Mouse (Mus musculus): ENCODE data around the gene Fam98c. TPM values are rescaled to one million over a fixed set of nuclear protein-coding genes. Genes with fewer than 3 reads are reported as not detected.
A peak's percentile ranks its signal among the peaks of the same experiment; 100 is the strongest.

Fam98c gene
- polyA plus RNA-seq, 1 experiment from 2014 or later: 17.3 TPM

DNA sequence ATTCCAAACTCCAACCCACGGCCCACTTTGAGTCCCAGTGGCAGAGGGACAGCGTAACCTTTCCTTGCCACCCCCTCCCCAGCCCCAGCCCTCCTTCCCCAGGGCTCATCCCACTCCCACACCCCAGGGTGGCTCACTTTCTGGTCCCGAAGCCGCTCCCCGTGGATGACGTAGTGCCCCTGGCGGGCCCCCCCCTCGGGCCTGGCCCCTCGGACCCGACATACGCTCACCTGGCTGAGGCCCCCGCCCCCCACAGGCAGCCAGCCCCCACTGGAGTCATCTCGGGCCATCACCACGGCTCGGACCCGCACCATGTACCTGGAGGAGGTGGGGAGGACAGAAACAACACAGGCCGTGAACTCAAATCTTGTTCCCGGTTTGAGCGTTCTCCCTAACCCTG is 11.6 kb upstream of the Fam98c start:
- peaks cover 12% of the 10 kb centered on the region; the same call in 1 of the 2 replicates for H3K36me3 ChIP-seq (ENCODE audit: control insufficient read depth, insufficient read depth, low read length)
- ATAC-seq (no peak), DNase-seq (ENCODE audit: low spot score) (no peak)
- 14% methylated on average over 19 of the region's 19 CpGs for WGBS
- H3K4me3 ChIP-seq (ENCODE audit: low read depth, low read length): peak overlapping the region; percentile 66
- H3K4me2 ChIP-seq (ENCODE audit: low read length): peak overlapping the region; percentile 75
- H3K4me1 ChIP-seq (ENCODE audit: control insufficient read depth, insufficient read depth, low read length): peaks cover 7% of the 10 kb centered on the region; the same call in 1 of the 2 replicates
- H3K9ac ChIP-seq (ENCODE audit: low read length): peak overlapping the region; percentile 37; the same call in 1 of the 2 replicates
- no peaks in the 10 kb centered on the region for H3K9me3 ChIP-seq (replicated peaks; ENCODE audit: control insufficient read depth, low read length)
- H3K27ac ChIP-seq (ENCODE audit: low read depth, low read length): no peak overlapping the region
- peaks cover 16% of the 10 kb centered on the region for H3K27me3 ChIP-seq (replicated peaks; ENCODE audit: control insufficient read depth, insufficient read depth, low read length)

DNA sequence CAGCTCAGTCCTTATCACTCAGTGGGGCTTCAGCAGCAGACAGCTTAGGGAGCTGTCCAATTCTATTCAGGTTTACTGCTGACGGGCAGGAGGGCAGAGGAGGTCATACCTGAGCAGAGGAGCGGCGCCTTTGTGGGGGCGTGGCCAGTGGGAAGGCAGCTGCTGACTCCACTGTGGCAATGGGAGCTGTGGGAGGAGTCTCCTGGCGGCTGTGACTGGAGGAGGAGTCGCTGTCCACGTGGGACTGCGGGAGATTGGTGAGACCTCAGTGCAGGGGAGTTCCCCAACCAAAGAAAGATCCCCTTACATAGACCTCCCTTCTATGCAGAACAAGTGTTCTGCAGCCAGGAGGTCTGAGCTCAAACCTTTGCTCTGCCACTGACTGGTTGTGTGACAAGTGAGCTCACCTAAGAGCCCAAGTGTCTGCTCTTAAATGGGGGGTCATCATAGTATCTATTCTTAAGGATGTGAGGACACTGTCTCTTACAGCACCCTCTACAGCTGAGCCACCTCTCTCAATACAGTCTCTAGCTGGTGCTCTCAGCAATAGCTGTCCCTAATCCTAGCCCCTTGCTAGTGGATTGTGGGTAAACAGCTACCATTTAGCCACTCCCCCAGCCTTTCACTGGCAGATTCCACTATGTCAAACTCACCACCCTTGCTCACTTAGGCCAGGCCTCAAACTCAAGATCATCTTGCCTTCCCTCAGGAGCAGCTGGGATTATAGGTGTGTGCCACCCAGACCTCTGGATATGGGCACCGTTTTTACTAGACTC is 6.9 kb upstream of the Fam98c start:
- Histone ChIP-seq H3K4me1 (ENCODE audit: control insufficient read depth, insufficient read depth, low read length) (0 out of 2 replicates have a peak, but pooled peaks cover 3% of the 10 kb centered on the region), H3K9me3 (replicated peaks; ENCODE audit: control insufficient read depth, low read length) (no peaks in the 10 kb centered on the region), H3K27ac (ENCODE audit: low read depth, low read length) (no peak overlapping the region), H3K4me3 (ENCODE audit: low read depth, low read length) (no peak overlapping the region), H3K9ac (ENCODE audit: low read length) (no peak overlapping the region), H3K27me3 (replicated peaks; ENCODE audit: control insufficient read depth, insufficient read depth, low read length) (0 out of 2 replicates have a peak, but pooled peaks cover 7% of the 10 kb centered on the region), H3K36me3 (ENCODE audit: control insufficient read depth, insufficient read depth, low read length) (peaks cover 19% of the 10 kb centered on the region), H3K4me2 (ENCODE audit: low read length) (no peak overlapping the region)
- WGBS: 28% methylated on average over 9 of the region's 9 CpGs
- no peak for DNase-seq (ENCODE audit: low spot score)
- ATAC-seq: no peak

DNA sequence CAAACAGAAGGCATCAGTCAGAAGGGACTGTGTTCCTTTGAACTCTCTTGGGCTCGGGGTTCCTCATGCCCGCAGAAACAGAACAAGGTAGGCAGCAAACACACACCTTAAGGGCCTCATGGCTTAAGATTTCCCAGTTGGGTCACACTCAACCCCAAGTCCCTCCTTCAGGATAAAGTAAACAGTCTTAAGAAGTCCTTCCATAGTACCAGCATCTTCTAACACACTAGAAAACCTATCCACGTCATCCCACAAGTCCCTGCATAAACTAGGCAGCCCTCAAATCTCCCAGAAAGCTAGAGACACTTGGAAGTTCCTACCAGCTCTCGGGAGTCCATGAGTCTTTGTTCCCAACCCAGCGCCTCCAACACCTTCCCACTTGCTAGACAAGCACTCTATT is 6.3 kb upstream of the Fam98c start:
- no peak overlapping the region for H3K27ac ChIP-seq (ENCODE audit: low read depth, low read length)
- 0 out of 2 replicates have a peak, but pooled peaks cover 7% of the 10 kb centered on the region for H3K27me3 ChIP-seq (replicated peaks; ENCODE audit: control insufficient read depth, insufficient read depth, low read length)
- H3K4me3 ChIP-seq (ENCODE audit: low read depth, low read length): no peak overlapping the region
- no peak overlapping the region for H3K9ac ChIP-seq (ENCODE audit: low read length)
- no peaks in the 10 kb centered on the region for H3K4me1 ChIP-seq (ENCODE audit: control insufficient read depth, insufficient read depth, low read length)
- ATAC-seq: no peak
- H3K4me2 ChIP-seq (ENCODE audit: low read length): no peak overlapping the region
- 84% methylated on average over 5 of the region's 5 CpGs for WGBS
- H3K36me3 ChIP-seq (ENCODE audit: control insufficient read depth, insufficient read depth, low read length): peaks cover 19% of the 10 kb centered on the region
- no peak for DNase-seq (ENCODE audit: low spot score)
- no peaks in the 10 kb centered on the region for H3K9me3 ChIP-seq (replicated peaks; ENCODE audit: control insufficient read depth, low read length)

DNA sequence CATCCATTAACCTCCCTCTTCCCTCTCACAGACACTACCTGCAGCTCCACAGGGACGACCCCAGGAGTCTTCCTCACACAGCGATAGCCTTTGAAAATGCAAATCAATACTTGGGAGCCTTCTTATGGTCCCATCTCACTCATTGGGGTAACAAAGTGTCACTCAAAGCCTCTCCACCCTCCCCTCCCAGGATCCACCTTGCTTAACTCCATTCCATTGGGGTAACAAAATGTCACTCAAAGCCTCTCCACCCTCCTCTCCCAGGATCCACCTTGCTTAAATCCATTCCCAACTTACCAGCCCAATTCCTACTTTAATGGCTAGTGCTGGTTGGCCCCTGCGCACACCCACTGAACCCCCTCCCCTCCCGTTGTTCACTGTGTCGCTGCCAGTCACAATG is 2.2 kb upstream of the Fam98c start:
- 0% methylated on average over 5 of the region's 5 CpGs for whole genome bisulfite sequencing
- Histone ChIP-seq H3K9ac (ENCODE audit: low read length) (no peak overlapping the region), H3K4me2 (ENCODE audit: low read length) (no peak overlapping the region), H3K9me3 (replicated peaks; ENCODE audit: control insufficient read depth, low read length) (no peaks in the 10 kb centered on the region), H3K36me3 (ENCODE audit: control insufficient read depth, insufficient read depth, low read length) (peaks cover 9% of the 10 kb centered on the region), H3K27ac (ENCODE audit: low read depth, low read length) (no peak overlapping the region), H3K4me3 (ENCODE audit: low read depth, low read length) (no peak overlapping the region), H3K27me3 (replicated peaks; ENCODE audit: control insufficient read depth, insufficient read depth, low read length) (0 out of 2 replicates have a peak, but pooled peaks cover 7% of the 10 kb centered on the region), H3K4me1 (ENCODE audit: control insufficient read depth, insufficient read depth, low read length) (no peaks in the 10 kb centered on the region)
- DNase-seq (ENCODE audit: low spot score): no peak
- ATAC-seq: no peak

DNA sequence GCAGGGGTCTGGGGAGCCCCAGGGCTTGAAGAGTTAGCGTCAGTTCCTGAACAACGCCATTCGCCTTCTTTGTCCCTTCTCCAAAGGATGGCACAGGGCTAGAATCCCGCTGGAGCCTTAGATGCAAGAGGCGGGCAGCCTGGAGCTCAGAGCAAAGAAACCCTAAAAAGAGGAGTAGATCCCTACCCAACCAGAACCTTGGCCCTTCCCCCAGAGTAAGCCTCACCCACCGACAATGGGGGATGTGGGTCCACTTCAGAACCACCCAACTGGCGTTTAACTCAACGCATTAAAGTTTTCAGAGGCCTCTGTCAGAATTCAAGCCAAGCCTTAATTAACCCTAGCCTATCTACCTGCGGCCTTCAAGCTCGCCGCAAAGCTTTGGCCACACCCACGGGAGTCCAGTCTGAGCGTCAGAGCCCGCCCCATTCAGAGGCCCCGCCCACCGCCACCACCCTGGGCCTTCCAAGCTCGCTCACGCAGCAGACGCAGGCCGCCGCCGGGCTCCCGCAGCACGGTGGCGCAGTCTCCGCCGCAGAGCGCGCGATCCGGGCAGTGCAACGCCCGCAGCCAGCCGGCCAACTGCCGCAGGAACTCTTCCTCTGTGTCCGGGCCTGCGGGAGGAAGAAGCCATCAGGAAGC is 717 bp downstream of the Fam98c start:
- ATAC-seq (peak; percentile 93), DNase-seq (ENCODE audit: low spot score) (peak; percentile 90)
- peak overlapping the region; percentile 76 for H3K4me3 ChIP-seq (ENCODE audit: low read depth, low read length)
- WGBS: 8% methylated on average over 37 of the region's 37 CpGs
- H3K27me3 ChIP-seq (replicated peaks; ENCODE audit: control insufficient read depth, insufficient read depth, low read length): 0 out of 2 replicates have a peak, but pooled peaks cover 7% of the 10 kb centered on the region
- no peaks in the 10 kb centered on the region for H3K9me3 ChIP-seq (replicated peaks; ENCODE audit: control insufficient read depth, low read length)
- H3K4me1 ChIP-seq (ENCODE audit: control insufficient read depth, insufficient read depth, low read length): no peaks in the 10 kb centered on the region
- peak overlapping the region; percentile 77 for H3K9ac ChIP-seq (ENCODE audit: low read length)
- H3K36me3 ChIP-seq (ENCODE audit: control insufficient read depth, insufficient read depth, low read length): no peaks in the 10 kb centered on the region
- H3K27ac ChIP-seq (ENCODE audit: low read depth, low read length): peak overlapping the region; percentile 89
- peak overlapping the region; percentile 92 for H3K4me2 ChIP-seq (ENCODE audit: low read length)

DNA sequence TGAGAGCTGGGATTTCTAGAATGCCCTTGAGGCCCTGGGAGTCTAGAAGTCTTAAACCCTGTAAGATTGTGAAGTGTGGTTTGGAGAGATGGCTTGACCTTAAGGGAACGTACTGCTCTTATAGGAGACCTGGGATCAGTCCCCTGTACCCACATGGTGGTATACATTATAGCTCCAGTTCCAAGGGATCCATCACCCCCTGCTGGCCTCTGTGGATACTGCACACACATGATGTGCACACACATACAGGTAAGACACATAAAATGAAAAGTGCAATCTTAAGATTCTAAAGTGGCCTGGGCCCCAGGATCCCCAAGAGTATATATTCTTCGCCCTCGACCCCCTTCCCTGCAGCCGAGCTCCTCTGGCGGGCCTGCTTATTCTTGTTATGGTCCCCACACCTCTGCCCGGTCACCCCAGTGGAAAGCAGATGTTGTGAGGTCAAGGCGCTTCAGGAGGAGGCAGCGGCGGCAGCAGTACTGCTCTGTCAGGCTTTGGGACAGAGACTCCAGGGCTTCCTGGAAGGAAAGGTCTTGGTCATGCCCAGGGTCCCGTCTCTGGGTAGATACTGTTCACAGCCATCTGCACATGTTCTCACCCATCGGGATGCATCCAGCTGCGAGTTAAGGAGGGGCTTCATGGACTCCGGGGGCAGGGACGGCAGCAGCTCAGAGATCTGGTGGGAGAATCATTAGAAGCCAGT is 1.9 kb downstream of the Fam98c start:
- Histone ChIP-seq H3K9me3 (replicated peaks; ENCODE audit: control insufficient read depth, low read length) (no peaks in the 10 kb centered on the region), H3K9ac (ENCODE audit: low read length) (no peak overlapping the region), H3K4me1 (ENCODE audit: control insufficient read depth, insufficient read depth, low read length) (no peaks in the 10 kb centered on the region), H3K4me3 (ENCODE audit: low read depth, low read length) (no peak overlapping the region), H3K27me3 (replicated peaks; ENCODE audit: control insufficient read depth, insufficient read depth, low read length) (0 out of 2 replicates have a peak, but pooled peaks cover 7% of the 10 kb centered on the region), H3K27ac (ENCODE audit: low read depth, low read length) (no peak overlapping the region), H3K4me2 (ENCODE audit: low read length) (no peak overlapping the region), H3K36me3 (ENCODE audit: control insufficient read depth, insufficient read depth, low read length) (no peaks in the 10 kb centered on the region)
- ATAC-seq (no peak), DNase-seq (ENCODE audit: low spot score) (no peak)
- WGBS: 96% methylated on average over 14 of the region's 14 CpGs

DNA sequence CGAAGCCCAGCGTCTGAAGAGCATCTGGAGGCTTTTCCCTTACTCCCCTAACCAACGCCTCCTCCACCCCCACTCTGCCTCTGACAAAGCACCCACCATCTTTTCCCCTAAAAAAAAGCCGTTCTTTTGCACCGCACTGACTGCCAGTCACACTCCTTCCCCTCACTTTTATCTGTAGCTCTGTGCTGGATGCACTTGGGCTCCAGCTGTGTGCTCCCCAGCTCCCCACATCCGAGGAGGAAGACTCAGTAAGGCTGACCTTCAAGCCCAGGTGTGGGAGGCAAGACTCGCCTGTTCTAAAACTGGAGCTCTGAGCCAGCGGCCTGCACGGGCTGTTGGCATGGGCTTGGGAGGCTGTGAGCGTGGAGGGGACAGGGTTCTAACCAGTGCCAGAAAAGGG is 4.5 kb downstream of the Fam98c start:
- H3K27ac ChIP-seq (ENCODE audit: low read depth, low read length): no peak overlapping the region
- DNase-seq (ENCODE audit: low spot score): no peak
- H3K4me1 ChIP-seq (ENCODE audit: control insufficient read depth, insufficient read depth, low read length): no peaks in the 10 kb centered on the region
- H3K9me3 ChIP-seq (replicated peaks; ENCODE audit: control insufficient read depth, low read length): no peaks in the 10 kb centered on the region
- no peak for ATAC-seq
- no peak overlapping the region for H3K4me2 ChIP-seq (ENCODE audit: low read length)
- WGBS: 68% methylated on average over 10 of the region's 10 CpGs
- H3K9ac ChIP-seq (ENCODE audit: low read length): no peak overlapping the region
- H3K36me3 ChIP-seq (ENCODE audit: control insufficient read depth, insufficient read depth, low read length): no peaks in the 10 kb centered on the region
- no peak overlapping the region for H3K4me3 ChIP-seq (ENCODE audit: low read depth, low read length)
- no peaks in the 10 kb centered on the region for H3K27me3 ChIP-seq (replicated peaks; ENCODE audit: control insufficient read depth, insufficient read depth, low read length)

DNA sequence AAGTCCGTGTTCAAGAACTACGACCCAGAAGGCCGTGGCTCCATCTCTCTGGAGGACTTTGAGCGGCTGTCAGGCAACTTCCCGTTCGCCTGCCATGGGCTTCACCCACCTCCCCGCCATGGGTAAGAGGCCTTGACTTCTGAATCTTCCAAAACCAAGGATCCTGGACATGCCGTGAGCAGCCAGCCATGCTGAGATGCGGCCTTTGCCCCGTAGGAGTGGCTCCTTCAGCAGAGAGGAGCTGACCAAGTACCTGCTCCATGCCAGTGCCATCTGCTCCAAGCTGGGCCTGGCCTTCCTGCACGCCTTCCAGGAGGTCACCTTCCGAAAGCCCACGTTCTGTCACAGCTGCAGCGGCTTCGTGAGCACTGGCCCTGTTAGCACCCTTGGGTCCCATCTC is 7.3 kb downstream of the Fam98c start:
- WGBS: 93% methylated on average over 15 of the region's 15 CpGs
- H3K9ac ChIP-seq (ENCODE audit: low read length): no peak overlapping the region
- H3K4me2 ChIP-seq (ENCODE audit: low read length): no peak overlapping the region
- no peak overlapping the region for H3K4me3 ChIP-seq (ENCODE audit: low read depth, low read length)
- no peaks in the 10 kb centered on the region for H3K4me1 ChIP-seq (ENCODE audit: control insufficient read depth, insufficient read depth, low read length)
- H3K27me3 ChIP-seq (replicated peaks; ENCODE audit: control insufficient read depth, insufficient read depth, low read length): no peaks in the 10 kb centered on the region
- DNase-seq (ENCODE audit: low spot score): no peak
- ATAC-seq: no peak
- H3K36me3 ChIP-seq (ENCODE audit: control insufficient read depth, insufficient read depth, low read length): no peaks in the 10 kb centered on the region
- H3K9me3 ChIP-seq (replicated peaks; ENCODE audit: control insufficient read depth, low read length): no peaks in the 10 kb centered on the region
- H3K27ac ChIP-seq (ENCODE audit: low read depth, low read length): no peak overlapping the region

All from forebrain, embryonic 14.5 days (tissue).